Comparison of ENCODE assay signal across 24 mouse cellular contexts in genomic region chr9:32619661-32620060, GRCm38 (mm10). TPM values are rescaled to one million over a fixed set of nuclear protein-coding genes. Genes with fewer than 3 reads are reported as not detected.
DNase-seq lines count a peak whose midpoint lies in the region; ATAC-seq and TF ChIP-seq lines count a peak whose summit lies in the region.
"Had no signal": no experiment of that assay in that cellular context is flagged by ENCODE, and none has a peak within 500 bp of the region (broad histone marks: within the 10 kb centered on the region; RNA-seq: fewer than 3 reads in every experiment).

No protein-coding gene starts in this region.

- H3K27ac ChIP-seq in left cerebral cortex, adult 2 months: no peak overlapping the region
- peak overlapping the region; percentile 85; the same call in 1 of the 2 replicates for H3K27ac ChIP-seq in brown adipose tissue, adult 24 weeks (replicated peaks; ENCODE audit: low read depth, low read length)
- H3K27ac ChIP-seq: embryonic facial prominence, embryonic 10.5 days; embryonic facial prominence, embryonic 15.5 days; hindbrain, postnatal 0 days; limb, embryonic 13.5 days; liver, embryonic 12.5 days; macrophage had no signal

- H3K4me1 ChIP-seq in brown adipose tissue, adult 24 weeks (ENCODE audit: control insufficient read depth, insufficient read depth, insufficient read length, low read length): peaks cover 5% of the 10 kb centered on the region
- H3K4me1 ChIP-seq: embryonic facial prominence, embryonic 15.5 days; limb, embryonic 13.5 days had no signal

- intact Hi-C loops in left cerebral cortex, postnatal 14 days (cut with DNase I): no loop called here
- intact Hi-C loops in left cerebral cortex, adult 2 months (cut with DNase I): no loop called here

- DNase-seq in frontal cortex, postnatal 25 days (ENCODE audit: low spot score in 2 of 2): no peak
- DNase-seq in left cerebral cortex, postnatal 14 days (ENCODE audit: low spot score in 2 of 2): peak; percentile 4 to 17
- DNase-seq in left cerebral cortex, adult 2 months (ENCODE audit: extremely low spot score in 1 of 2, low spot score in 2 of 2): no peak
- no peak for DNase-seq in layer of hippocampus, postnatal 10 days (ENCODE audit: low spot score in 2 of 2)
- no peak for DNase-seq in thymus, adult 18-20 months
- DNase-seq: adrenal gland, postnatal 14 days; cerebellum, adult 18-20 months; cerebellum, postnatal 25 days; gastrocnemius, postnatal 14 days; kidney, postnatal 14 days; layer of hippocampus, adult 9-11 months; liver, postnatal 0 days; midbrain, embryonic 14.5 days; right cerebral cortex, postnatal 25 days had no signal

- peak; percentile 81 for ATAC-seq in frontal cortex, adult (ENCODE audit: low TSS enrichment)
- ATAC-seq: forebrain, embryonic 14.5 days; hindbrain, postnatal 0 days; intestine, postnatal 0 days; liver, embryonic 12.5 days; liver, postnatal 0 days had no signal

- no peak overlapping the region for H3K4me3 ChIP-seq in left cerebral cortex, adult 2 months
- no peak overlapping the region for H3K4me3 ChIP-seq in brown adipose tissue, adult 24 weeks (ENCODE audit: insufficient read depth, low read depth, low read length)
- H3K4me3 ChIP-seq: embryonic facial prominence, embryonic 10.5 days; embryonic facial prominence, embryonic 15.5 days; limb, embryonic 13.5 days; liver, embryonic 12.5 days had no signal

- no peak for TF ChIP-seq CTCF in left cerebral cortex, adult 2 months (IDR thresholded peaks at IDR 0.05)

RNA-seq across cellular contexts. Expression of gene Ets1, which starts 16.4 kb away (rescaled TPM):
- 10 to 100 TPM; 19.0 to 20.1 TPM for total RNA-seq in left cerebral cortex, postnatal 14 days (2021)
- total RNA-seq in left cerebral cortex, adult 2 months (2021): 10 to 100 TPM in 1 of 2 experiments, 1 to 10 TPM in 1; 7.8 to 11.2 TPM
- polyA plus RNA-seq in brown adipose tissue, adult 24 weeks (2012; ENCODE audit: insufficient read depth, insufficient read length, missing spikeins): 13.4 and 18.7 TPM in 2 replicates
- 10 to 100 TPM; 23.8 to 24.5 TPM for total RNA-seq in layer of hippocampus, postnatal 10 days (2021)

Comparison
In these comparisons a context has a peak if more than half of its experiments do, and no peak if none do; other contexts are left out.
1. DNase-seq: peak in left cerebral cortex, postnatal 14 days (2 of 2); none in frontal cortex, postnatal 25 days (0 of 2), left cerebral cortex, adult 2 months (0 of 2), layer of hippocampus, postnatal 10 days (0 of 2) and thymus, adult 18-20 months (0 of 2).